In the genomic region with DNA sequence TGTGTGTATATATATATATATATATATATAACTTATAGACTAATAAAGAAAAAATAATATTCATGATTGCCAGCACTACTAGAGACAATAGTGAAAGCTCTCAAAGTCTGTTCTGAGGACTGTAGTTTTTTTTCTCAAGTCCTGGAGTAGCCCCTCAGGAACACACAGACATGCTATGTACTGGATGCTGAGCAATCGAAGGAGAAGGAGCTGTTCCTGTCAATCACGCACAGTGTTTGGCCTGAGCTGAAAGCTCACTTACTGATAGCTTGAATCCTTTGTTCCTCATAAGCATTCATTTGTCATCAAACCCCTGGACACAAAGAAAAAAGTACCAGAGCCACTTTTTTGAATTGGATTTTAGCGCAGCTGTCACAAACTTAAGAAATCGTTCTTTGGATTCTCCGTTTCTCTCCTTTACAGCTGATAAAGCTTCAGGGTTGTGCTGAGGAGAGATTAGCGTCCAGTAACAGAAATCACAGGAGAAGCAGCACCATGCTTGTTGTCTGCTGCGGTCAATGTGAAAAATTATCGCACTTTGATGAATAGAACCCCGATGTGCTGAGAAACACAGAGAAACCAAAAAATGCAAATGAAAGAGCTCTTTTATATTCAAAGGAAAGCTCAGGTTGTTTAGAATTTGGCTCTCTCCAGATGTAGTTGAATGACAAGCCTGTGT, we compare ENCODE assay signal across 15 mouse cellular contexts.
DNase-seq lines count a peak whose midpoint lies in the region; ATAC-seq and TF ChIP-seq lines count a peak whose summit lies in the region.
"Had no signal": no experiment of that assay in that cellular context is flagged by ENCODE, and none has a peak within 500 bp of the region (broad histone marks: within the 10 kb centered on the region; RNA-seq: fewer than 3 reads in every experiment).

No protein-coding gene starts in this region.

- H3K9me3 ChIP-seq in hindbrain, embryonic 13.5 days, result no peaks in the 10 kb centered on the region
- no peaks in the 10 kb centered on the region for H3K9me3 ChIP-seq in hindbrain, embryonic 10.5 days
- no peaks in the 10 kb centered on the region for H3K9me3 ChIP-seq in forebrain, embryonic 16.5 days (ENCODE audit: control insufficient read depth, low read length)
- H3K9me3 ChIP-seq in midbrain, embryonic 13.5 days, result no peaks in the 10 kb centered on the region
- H3K9me3 ChIP-seq: embryonic facial prominence, embryonic 13.5 days; liver, embryonic 15.5 days had no signal

- H3K27me3 ChIP-seq in hindbrain, embryonic 13.5 days, result no peaks in the 10 kb centered on the region
- H3K27me3 ChIP-seq in hindbrain, embryonic 10.5 days (ENCODE audit: insufficient read depth, poor library complexity, severe bottlenecking), result no peaks in the 10 kb centered on the region
- no peaks in the 10 kb centered on the region for H3K27me3 ChIP-seq in forebrain, embryonic 16.5 days (replicated peaks; ENCODE audit: control insufficient read depth, insufficient read depth, low read length)
- H3K27me3 ChIP-seq in midbrain, embryonic 13.5 days, result no peaks in the 10 kb centered on the region
- no peaks in the 10 kb centered on the region for H3K27me3 ChIP-seq in cerebellum, adult 2 months (ENCODE audit: control insufficient read depth, insufficient read depth, low read length)
- H3K27me3 ChIP-seq: embryonic facial prominence, embryonic 13.5 days; liver, embryonic 15.5 days had no signal

- H3K4me1 ChIP-seq in hindbrain, embryonic 13.5 days (replicated peaks), result no peaks in the 10 kb centered on the region
- no peaks in the 10 kb centered on the region for H3K4me1 ChIP-seq in hindbrain, embryonic 10.5 days (replicated peaks)
- no peaks in the 10 kb centered on the region for H3K4me1 ChIP-seq in forebrain, embryonic 16.5 days (replicated peaks; ENCODE audit: control insufficient read depth, insufficient read depth, low read length)
- peaks cover 5% of the 10 kb centered on the region; the same call in 1 of the 2 replicates for H3K4me1 ChIP-seq in midbrain, embryonic 13.5 days (replicated peaks)
- no peaks in the 10 kb centered on the region for H3K4me1 ChIP-seq in cerebellum, adult 2 months (ENCODE audit: control insufficient read depth, insufficient read depth, low read length)
- H3K4me1 ChIP-seq: embryonic facial prominence, embryonic 13.5 days; liver, embryonic 15.5 days had no signal

- H3K4me3 ChIP-seq in hindbrain, embryonic 13.5 days, result no peak overlapping the region
- no peak overlapping the region for H3K4me3 ChIP-seq in hindbrain, embryonic 10.5 days
- H3K4me3 ChIP-seq in forebrain, embryonic 16.5 days (replicated peaks; ENCODE audit: low read length), result no peak overlapping the region
- no peak overlapping the region for H3K4me3 ChIP-seq in midbrain, embryonic 13.5 days (replicated peaks)
- H3K4me3 ChIP-seq in cerebellum, adult 2 months (replicated peaks; ENCODE audit: insufficient read depth, low read depth, low read length), result no peak overlapping the region
- H3K4me3 ChIP-seq: embryonic facial prominence, embryonic 13.5 days; liver, embryonic 15.5 days had no signal

- WGBS in hindbrain, embryonic 13.5 days, result 61% methylated on average over 9 of the region's 9 CpGs
- WGBS in hindbrain, embryonic 10.5 days, result 72% methylated on average over 9 of the region's 9 CpGs
- WGBS in forebrain, embryonic 16.5 days, result 46% methylated on average over 9 of the region's 9 CpGs
- WGBS in midbrain, embryonic 13.5 days, result 41% methylated on average over 9 of the region's 9 CpGs
- 43% methylated on average over 9 of the region's 9 CpGs for WGBS in cerebellum, adult 2 months

- no peak overlapping the region for H3K4me2 ChIP-seq in hindbrain, embryonic 13.5 days
- no peak overlapping the region for H3K4me2 ChIP-seq in forebrain, embryonic 16.5 days (ENCODE audit: low read length)
- peak overlapping the region; percentile 36 for H3K4me2 ChIP-seq in midbrain, embryonic 13.5 days (replicated peaks)
- H3K4me2 ChIP-seq: embryonic facial prominence, embryonic 13.5 days; liver, embryonic 15.5 days had no signal

- no peak for DNase-seq in hindbrain, embryonic 10.5 days (ENCODE audit: low spot score)
- no peak for DNase-seq in kidney, adult 8-10 months
- no peak for DNase-seq in cerebellum, adult 2 months
- no peak for DNase-seq in lung, postnatal 10 days
- DNase-seq: B cell, adult 2 months; cerebellum, adult 9-11 months; gastrocnemius, postnatal 25 days; spleen, adult 18-20 months; thymus, adult 2 months had no signal

- H3K36me3 ChIP-seq in hindbrain, embryonic 13.5 days, result no peaks in the 10 kb centered on the region
- no peaks in the 10 kb centered on the region for H3K36me3 ChIP-seq in hindbrain, embryonic 10.5 days
- no peaks in the 10 kb centered on the region for H3K36me3 ChIP-seq in forebrain, embryonic 16.5 days (ENCODE audit: control insufficient read depth, insufficient read depth)
- no peaks in the 10 kb centered on the region for H3K36me3 ChIP-seq in midbrain, embryonic 13.5 days
- H3K36me3 ChIP-seq: embryonic facial prominence, embryonic 13.5 days; liver, embryonic 15.5 days had no signal

- peak; percentile 46; the same call in 1 of the 2 replicates for ATAC-seq in hindbrain, embryonic 13.5 days (ENCODE audit: low FRiP score)
- 0 out of 2 replicates have a peak, but pooled peaks have one; percentile 36 for ATAC-seq in forebrain, embryonic 16.5 days
- peak; percentile 86 for ATAC-seq in midbrain, embryonic 13.5 days
- ATAC-seq: intestine, postnatal 0 days had no signal

- no peak for TF ChIP-seq CTCF in cerebellum, adult 2 months (IDR thresholded peaks at IDR 0.05; ENCODE audit: borderline replicate concordance, insufficient read depth, low read depth, low read length)

- TF ChIP-seq POLR2A in cerebellum, adult 2 months (IDR thresholded peaks at IDR 0.05; ENCODE audit: borderline replicate concordance, insufficient read depth, low read length), result no peak

- no peak overlapping the region for H3K27ac ChIP-seq in hindbrain, embryonic 13.5 days
- no peak overlapping the region for H3K27ac ChIP-seq in hindbrain, embryonic 10.5 days
- H3K27ac ChIP-seq in forebrain, embryonic 16.5 days (ENCODE audit: low read length), result no peak overlapping the region
- H3K27ac ChIP-seq in midbrain, embryonic 13.5 days, result peak overlapping the region; percentile 59
- H3K27ac ChIP-seq in cerebellum, adult 2 months (ENCODE audit: insufficient read depth, low read length), result no peak overlapping the region
- H3K27ac ChIP-seq: embryonic facial prominence, embryonic 13.5 days; liver, embryonic 15.5 days had no signal

- H3K9ac ChIP-seq in hindbrain, embryonic 13.5 days, result no peak overlapping the region
- H3K9ac ChIP-seq in forebrain, embryonic 16.5 days (replicated peaks; ENCODE audit: low read depth, low read length), result no peak overlapping the region
- H3K9ac ChIP-seq in midbrain, embryonic 13.5 days (replicated peaks), result no peak overlapping the region; the same call in 1 of the 2 replicates
- H3K9ac ChIP-seq: embryonic facial prominence, embryonic 13.5 days; liver, embryonic 15.5 days had no signal

Comparison
In these comparisons a context has a peak if more than half of its experiments do, and no peak if none do; other contexts are left out.
1. ATAC-seq: peak in every context shown above with its lines; median percentile 86 in midbrain, embryonic 13.5 days; 46 in hindbrain, embryonic 13.5 days; 36 in forebrain, embryonic 16.5 days.